Mouse (Mus musculus) midbrain, embryonic 16.5 days (tissue): ENCODE results near the gene Taf8. TPM values are rescaled to one million over a fixed set of nuclear protein-coding genes. Genes with fewer than 3 reads are reported as not detected.

ENCODE experiments used
- ATAC-seq: fragments of 200-750 bp; cut with Nextera tagmentation; 2 replicates; pipeline ENCODE4 v1.8.0; 2017; ENCODE audit warnings: moderate TSS enrichment
- H3K27ac ChIP-seq: fragments of 300-500 bp; sonication (generic); 2 replicates; pipeline ENCODE4 v1.5.1; 2014; ENCODE audit warnings: mild to moderate bottlenecking, low read length, mixed read lengths
- H3K27me3 ChIP-seq: fragments of 300-500 bp; sonication (generic); 2 replicates; pipeline ENCODE4 v1.6.1; 2014; ENCODE audit warnings: low read depth, low read length, mixed read lengths; ENCODE audit not compliant: control insufficient read depth, insufficient read depth
- H3K36me3 ChIP-seq: fragments of 300-500 bp; sonication (generic); 2 replicates; pipeline ENCODE4 v1.6.1; 2014; ENCODE audit warnings: mild to moderate bottlenecking, low read length, moderate library complexity, mixed read lengths; ENCODE audit not compliant: control insufficient read depth, insufficient read depth
- H3K4me1 ChIP-seq: fragments of 300-500 bp; sonication (generic); 2 replicates; pipeline ENCODE4 v1.6.1; 2014; ENCODE audit warnings: mild to moderate bottlenecking, low read length, mixed read lengths; ENCODE audit not compliant: control insufficient read depth, insufficient read depth
- H3K4me2 ChIP-seq: fragments of 300-500 bp; sonication (generic); 2 replicates; pipeline ENCODE4 v1.6.1; 2014; ENCODE audit warnings: mild to moderate bottlenecking, low read length, mixed read lengths
- H3K4me3 ChIP-seq: fragments of 300-500 bp; sonication (generic); 2 replicates; pipeline ENCODE4 v1.5.1; 2014; ENCODE audit warnings: low read depth, mild to moderate bottlenecking, low read length, moderate library complexity, mixed read lengths
- H3K9ac ChIP-seq: fragments of 300-500 bp; sonication (generic); 2 replicates; pipeline ENCODE4 v1.6.1; 2014; ENCODE audit warnings: low read depth, low read length, mixed read lengths
- H3K9me3 ChIP-seq: fragments of 300-500 bp; sonication (generic); replicated peaks from 2 replicates; pipeline ENCODE4 v1.6.1; 2014; ENCODE audit warnings: mild to moderate bottlenecking, low read length, mixed read lengths; ENCODE audit not compliant: control insufficient read depth, poor library complexity, severe bottlenecking
- WGBS: fragments of 180-500 bp; shearing (Covaris S2); extraction: QIAGEN DNeasy Blood & Tissue Kit; methylation state at CpG from one replicate; pipeline ENCODE4 v1.1.7; 2014; 5-methylcytosine and 5-hydroxymethylcytosine counted together
- polyA plus RNA-seq: library from polyadenylated mRNA; unstranded; fragments of >200 nt; fragmentation: Nextera tagmentation; extraction: Ambion mirVana; gene quantifications from 2 replicates; pipeline ENCODE4 v1.2.1, GENCODE M21; 2015

Gene Taf8
- polyA plus RNA-seq, 1 experiment from 2014 or later, result 19.8 TPM

GRCm38 (mm10) chr17:47439396-47440028 is 62.6 kb downstream of the Taf8 start:
- Histone ChIP-seq H3K36me3 (no peaks in the 10 kb centered on the region), H3K27ac (no peak overlapping the region), H3K4me3 (no peak overlapping the region), H3K4me1 (peaks cover 13% of the 10 kb centered on the region), H3K9ac (no peak overlapping the region), H3K4me2 (no peak overlapping the region), H3K27me3 (peaks cover 11% of the 10 kb centered on the region), H3K9me3 (no peaks in the 10 kb centered on the region)
- WGBS, result 48% methylated on average over 9 of the region's 9 CpGs
- ATAC-seq, result no peak

- Histone ChIP-seq H3K4me1 (peaks cover 13% of the 10 kb centered on the region), H3K4me3 (no peak overlapping the region), H3K9ac (no peak overlapping the region), H3K4me2 (no peak overlapping the region), H3K36me3 (no peaks in the 10 kb centered on the region), H3K27me3 (peaks cover 11% of the 10 kb centered on the region), H3K27ac (no peak overlapping the region), H3K9me3 (no peaks in the 10 kb centered on the region)
- WGBS, result 68% methylated on average over 6 of the region's 6 CpGs
- no peak for ATAC-seq
Measured at GRCm38 (mm10) chr17:47438611-47439010, 63.5 kb downstream of the Taf8 start.

- H3K9me3 ChIP-seq, result no peaks in the 10 kb centered on the region
- H3K9ac ChIP-seq, result peak within 1 kb of the TSS; percentile 59
- H3K27ac ChIP-seq, result no peak within 1 kb of the TSS
- H3K4me1 ChIP-seq, result peaks cover 13% of the 10 kb centered on the region
- H3K4me2 ChIP-seq, result peak within 1 kb of the TSS; percentile 86
- 5% methylated on average over 21 of the region's 25 CpGs for WGBS
- no peaks in the 10 kb centered on the region for H3K36me3 ChIP-seq
- ATAC-seq, result no peak
- H3K4me3 ChIP-seq, result peak within 1 kb of the TSS; percentile 44
- peaks cover 11% of the 10 kb centered on the region for H3K27me3 ChIP-seq
Measured at GRCm38 (mm10) chr17:47436907-47437547, 65.1 kb downstream of the Taf8 start, which contains the start of gene 1700001C19Rik. Gene 1700001C19Rik, minus strand, starts transcription at chr17:47437376.

- Histone ChIP-seq H3K9me3 (no peaks in the 10 kb centered on the region), H3K4me2 (peak within 1 kb of the TSS; percentile 86), H3K4me3 (peak within 1 kb of the TSS; percentile 44), H3K4me1 (peaks cover 13% of the 10 kb centered on the region), H3K27ac (no peak within 1 kb of the TSS), H3K36me3 (no peaks in the 10 kb centered on the region), H3K27me3 (peaks cover 11% of the 10 kb centered on the region), H3K9ac (peak within 1 kb of the TSS; percentile 59)
- WGBS, result 2% methylated on average over 39 of the region's 45 CpGs
- no peak for ATAC-seq
Measured at GRCm38 (mm10) chr17:47436156-47436906, 65.8 kb downstream of the Taf8 start, which contains the start of gene AI661453. Gene AI661453, plus strand, starts transcription at chr17:47436615.

Other genes with a start within 250 kb of the Taf8 start
- 63.6 and 67.6 TPM in 2 replicates for gene Mrps10, start 133.4 kb downstream of the Taf8 start, polyA plus RNA-seq
- 0.33 and 0.37 TPM in 2 replicates for gene Guca1b, start 116.9 kb downstream of the Taf8 start, polyA plus RNA-seq
- 0.29 and 0.50 TPM in 2 replicates for gene Guca1a, start 101.7 kb downstream of the Taf8 start, polyA plus RNA-seq
- gene AI661453, start 65.7 kb downstream of the Taf8 start, polyA plus RNA-seq, result 0.09 and 0.17 TPM in 2 replicates
- 0.46 and 0.50 TPM in 2 replicates for gene 1700001C19Rik, start 64.9 kb downstream of the Taf8 start, polyA plus RNA-seq
- gene Ccnd3, start 2.8 kb upstream of the Taf8 start, polyA plus RNA-seq, result 58.4 and 61.4 TPM in 2 replicates
- 38.6 and 40.7 TPM in 2 replicates for gene Bysl, start 109.2 kb upstream of the Taf8 start, polyA plus RNA-seq
- gene Med20, start 109.3 kb upstream of the Taf8 start, polyA plus RNA-seq, result 47.0 and 47.7 TPM in 2 replicates
- gene Gm20517, start 109.3 kb upstream of the Taf8 start, polyA plus RNA-seq, result 1.3 and 2.0 TPM in 2 replicates
- 5.3 and 7.3 TPM in 2 replicates for gene Usp49, start 128.4 kb upstream of the Taf8 start, polyA plus RNA-seq
- 252 and 268 TPM in 2 replicates for gene Tomm6, start 186.1 kb upstream of the Taf8 start, polyA plus RNA-seq
- gene Frs3, start 186.7 kb upstream of the Taf8 start, polyA plus RNA-seq, result 46.0 and 54.1 TPM in 2 replicates
- gene Gm21981, start 192.2 kb upstream of the Taf8 start, polyA plus RNA-seq, result 0.88 and 0.92 TPM in 2 replicates
- gene Prickle4, start 192.4 kb upstream of the Taf8 start, polyA plus RNA-seq, result 0.77 and 2.4 TPM in 2 replicates
- gene Pgc, start 224.6 kb upstream of the Taf8 start, polyA plus RNA-seq, result 0.13 TPM in 1 of 2 replicates, not detected in the other
- gene Tfeb, start 234.7 kb upstream of the Taf8 start, polyA plus RNA-seq, result 2.9 and 3.0 TPM in 2 replicates